Mouse (Mus musculus) CD4-positive naive resting alpha-beta T cell, adult 57 days (primary cell): Measurements from ENCODE around the gene Gm4133. TPM values are rescaled to one million over a fixed set of nuclear protein-coding genes. Genes with fewer than 3 reads are reported as not detected.

Experiments used
- total RNA-seq: library from RNA; stranded (reverse); gene quantifications from one replicate; pipeline ENCODE4 v1.2.4, GENCODE M21; 2023

Gm4133 gene
- not detected for total RNA-seq

GRCm38 (mm10) chr7:20333965-20334364, at the start of gene Gm4133:
Gene Gm4133 (minus strand): TSS chr7:20334065.

GRCm38 (mm10) chr7:20375310-20375709, 41.4 kb upstream of the Gm4133 start, which contains the start of gene Gm5728:
Gene Gm5728 (minus strand): TSS chr7:20375410.

Other genes with a start within 250 kb of the Gm4133 start
- gene Vmn1r91, start 234.4 kb downstream of the Gm4133 start, total RNA-seq: not detected
- not detected for gene Gm16442, start 211.5 kb downstream of the Gm4133 start, total RNA-seq
- gene Vmn1r93, start 195.0 kb downstream of the Gm4133 start, total RNA-seq: not detected
- not detected for gene Vmn1r94, start 165.7 kb downstream of the Gm4133 start, total RNA-seq
- gene Vmn1r95, start 140.4 kb downstream of the Gm4133 start, total RNA-seq: not detected
- not detected for gene Gm6164, start 128.5 kb downstream of the Gm4133 start, total RNA-seq
- gene Gm4498, start 100.2 kb downstream of the Gm4133 start, total RNA-seq: not detected
- gene Gm5890, start 71.2 kb downstream of the Gm4133 start, total RNA-seq: not detected
- gene Gm5728, start 41.3 kb upstream of the Gm4133 start, total RNA-seq: not detected
- not detected for gene Vmn1r100, start 83.9 kb upstream of the Gm4133 start, total RNA-seq
- not detected for gene Vmn1r101, start 108.5 kb upstream of the Gm4133 start, total RNA-seq
- not detected for gene Gm10670, start 140.9 kb upstream of the Gm4133 start, total RNA-seq
- not detected for gene Vmn1r103, start 176.5 kb upstream of the Gm4133 start, total RNA-seq
- gene Vmn1r104, start 199.8 kb upstream of the Gm4133 start, total RNA-seq: not detected
- not detected for gene Gm5726, start 211.7 kb upstream of the Gm4133 start, total RNA-seq
- gene Gm4141, start 242.2 kb upstream of the Gm4133 start, total RNA-seq: not detected